Mouse (Mus musculus): ENCODE data around the gene 2300002M23Rik. TPM values are rescaled to one million over a fixed set of nuclear protein-coding genes. Genes with fewer than 3 reads are reported as not detected.

The 2300002M23Rik gene
- total and polyA plus RNA-seq, 2 experiments from 2014 or later, result not detected

DNA sequence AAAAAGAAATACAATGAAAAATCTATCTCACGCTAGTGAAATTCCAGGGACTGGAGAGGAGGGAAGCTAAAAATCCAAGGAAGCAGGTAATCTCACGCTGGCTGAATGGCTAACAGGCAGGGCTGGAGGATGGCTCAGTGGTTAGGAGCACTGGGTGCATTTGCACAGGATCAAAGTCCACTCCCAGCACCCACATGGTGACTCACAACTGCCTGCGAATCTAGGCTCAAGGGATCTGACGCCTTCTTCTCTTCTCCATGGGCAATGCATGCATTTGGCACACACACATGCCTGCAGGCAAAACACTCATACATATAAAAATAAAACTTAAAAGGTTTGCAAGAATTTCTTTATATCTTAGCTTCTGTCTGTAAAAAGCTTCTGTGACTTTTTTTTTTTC lies 29.8 kb upstream of the 2300002M23Rik start:
- no peaks in the 10 kb centered on the region for H3K36me3 ChIP-seq (ENCODE audit: insufficient read depth)
- no peak for TF ChIP-seq CTCF (IDR thresholded peaks at IDR 0.05; ENCODE audit: low read depth)
- H3K4me3 ChIP-seq (ENCODE audit: low read depth, low read length), result no peak overlapping the region
- no peak overlapping the region for H3K27ac ChIP-seq (ENCODE audit: low read depth, low read length)
- H3K4me1 ChIP-seq (ENCODE audit: insufficient read depth), result no peaks in the 10 kb centered on the region
- ATAC-seq, result no peak
- no peak overlapping the region for H3K4me2 ChIP-seq (ENCODE audit: low read depth)
- no peaks in the 10 kb centered on the region for H3K27me3 ChIP-seq (ENCODE audit: insufficient read depth, low read length)
- 87% methylated on average over 4 of the region's 4 CpGs for WGBS
- DNase-seq, result no peak
- H3K9ac ChIP-seq, result no peak overlapping the region
- H3K9me3 ChIP-seq (ENCODE audit: low read length), result no peaks in the 10 kb centered on the region

DNA sequence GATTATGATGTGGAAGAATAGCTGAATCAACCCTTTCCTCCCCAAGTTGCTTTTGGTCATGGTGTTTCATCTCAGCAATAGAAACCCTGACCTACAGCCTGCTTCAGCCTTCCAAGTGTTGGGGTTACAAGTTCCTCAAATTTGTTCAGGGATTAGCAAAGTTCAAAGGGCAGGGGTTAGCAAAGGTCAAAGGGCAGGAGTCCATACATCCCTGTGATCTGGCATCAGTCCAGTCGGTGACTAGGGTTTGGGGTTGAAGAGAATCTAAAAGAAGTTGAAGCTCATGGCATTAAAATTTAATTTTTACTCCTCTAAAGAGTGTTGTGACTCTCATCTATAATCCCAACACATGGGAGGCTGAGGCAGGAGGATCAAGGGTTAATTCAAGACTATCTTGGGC lies 28.8 kb upstream of the 2300002M23Rik start:
- H3K27me3 ChIP-seq (ENCODE audit: insufficient read depth, low read length), result no peaks in the 10 kb centered on the region
- H3K27ac ChIP-seq (ENCODE audit: low read depth, low read length), result no peak overlapping the region
- no peaks in the 10 kb centered on the region for H3K4me1 ChIP-seq (ENCODE audit: insufficient read depth)
- no peak for TF ChIP-seq CTCF (IDR thresholded peaks at IDR 0.05; ENCODE audit: low read depth)
- no peak overlapping the region for H3K4me2 ChIP-seq (ENCODE audit: low read depth)
- no peaks in the 10 kb centered on the region for H3K9me3 ChIP-seq (ENCODE audit: low read length)
- no peaks in the 10 kb centered on the region for H3K36me3 ChIP-seq (ENCODE audit: insufficient read depth)
- no peak overlapping the region for H3K9ac ChIP-seq
- ATAC-seq, result no peak
- no peak overlapping the region for H3K4me3 ChIP-seq (ENCODE audit: low read depth, low read length)
- DNase-seq, result no peak
- WGBS, result 78% methylated on average over 1 of the region's 1 CpGs

DNA sequence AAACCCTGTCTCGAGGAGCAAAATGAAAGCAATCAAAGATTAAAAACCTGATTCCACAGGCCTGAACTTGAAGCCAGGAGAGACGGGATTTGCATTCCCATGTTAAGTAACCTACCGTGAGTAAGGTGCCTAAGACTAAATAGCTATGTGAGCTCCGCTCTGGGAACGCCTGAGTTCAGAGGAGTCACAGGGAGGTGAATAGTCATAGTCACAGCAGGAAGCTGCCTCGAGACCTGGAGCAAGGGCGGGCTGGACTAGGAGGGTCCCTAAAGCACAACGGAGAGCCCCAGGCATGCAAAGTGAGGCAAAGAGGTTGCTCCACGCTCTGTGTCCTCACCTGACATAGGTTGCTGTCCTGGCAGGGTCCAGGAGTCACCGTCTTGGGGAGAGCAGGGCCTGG lies 27.7 kb upstream of the 2300002M23Rik start:
- 52% methylated on average over 10 of the region's 10 CpGs for WGBS
- H3K36me3 ChIP-seq (ENCODE audit: insufficient read depth), result no peaks in the 10 kb centered on the region
- ATAC-seq (no peak), DNase-seq (no peak)
- no peak overlapping the region for H3K4me2 ChIP-seq (ENCODE audit: low read depth)
- no peak overlapping the region for H3K9ac ChIP-seq
- H3K4me3 ChIP-seq (ENCODE audit: low read depth, low read length), result no peak overlapping the region
- H3K27me3 ChIP-seq (ENCODE audit: insufficient read depth, low read length), result no peaks in the 10 kb centered on the region
- H3K9me3 ChIP-seq (ENCODE audit: low read length), result no peaks in the 10 kb centered on the region
- H3K27ac ChIP-seq (ENCODE audit: low read depth, low read length), result no peak overlapping the region
- H3K4me1 ChIP-seq (ENCODE audit: insufficient read depth), result no peaks in the 10 kb centered on the region
- TF ChIP-seq CTCF (IDR thresholded peaks at IDR 0.05; ENCODE audit: low read depth), result no peak

DNA sequence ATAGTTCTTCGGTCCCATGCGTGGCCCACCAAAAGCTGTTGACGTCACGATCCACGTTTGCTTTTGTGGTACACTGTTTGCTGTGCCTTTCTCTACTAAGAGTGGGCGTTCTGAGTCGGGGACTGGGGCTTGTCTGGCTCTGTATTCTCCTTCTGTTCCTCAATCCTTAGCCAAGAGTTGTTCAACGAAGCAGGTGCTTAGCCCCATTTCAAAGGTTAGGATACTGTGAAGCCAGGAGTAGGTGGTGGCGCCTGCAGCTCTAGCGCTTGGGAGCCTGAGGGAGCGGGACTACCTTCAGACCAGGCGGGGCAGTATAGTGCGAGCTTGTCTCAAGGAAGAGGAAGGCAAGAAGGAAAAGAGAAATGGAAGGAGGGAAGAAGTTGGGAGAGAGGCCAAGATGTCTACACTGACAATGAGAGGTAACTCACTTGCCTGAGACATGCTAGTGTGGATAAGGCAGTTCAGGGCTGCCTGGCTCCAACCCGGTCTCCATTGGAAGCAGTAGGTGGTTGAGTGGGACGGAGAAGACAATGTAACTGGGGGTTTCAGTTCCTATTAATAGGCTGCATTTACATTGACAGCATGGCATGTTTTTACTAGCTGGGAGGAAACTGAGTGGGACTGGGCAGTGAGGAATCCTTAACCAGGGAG lies 24.4 kb upstream of the 2300002M23Rik start:
- DNase-seq, result no peak
- no peak overlapping the region for H3K4me3 ChIP-seq (ENCODE audit: low read depth, low read length)
- no peak overlapping the region for H3K4me2 ChIP-seq (ENCODE audit: low read depth)
- no peak for ATAC-seq
- H3K9ac ChIP-seq, result no peak overlapping the region
- 74% methylated on average over 15 of the region's 15 CpGs for WGBS
- no peaks in the 10 kb centered on the region for H3K27me3 ChIP-seq (ENCODE audit: insufficient read depth, low read length)
- H3K9me3 ChIP-seq (ENCODE audit: low read length), result no peaks in the 10 kb centered on the region
- no peaks in the 10 kb centered on the region for H3K36me3 ChIP-seq (ENCODE audit: insufficient read depth)
- TF ChIP-seq CTCF (IDR thresholded peaks at IDR 0.05; ENCODE audit: low read depth), result no peak
- no peaks in the 10 kb centered on the region for H3K4me1 ChIP-seq (ENCODE audit: insufficient read depth)
- no peak overlapping the region for H3K27ac ChIP-seq (ENCODE audit: low read depth, low read length)

DNA sequence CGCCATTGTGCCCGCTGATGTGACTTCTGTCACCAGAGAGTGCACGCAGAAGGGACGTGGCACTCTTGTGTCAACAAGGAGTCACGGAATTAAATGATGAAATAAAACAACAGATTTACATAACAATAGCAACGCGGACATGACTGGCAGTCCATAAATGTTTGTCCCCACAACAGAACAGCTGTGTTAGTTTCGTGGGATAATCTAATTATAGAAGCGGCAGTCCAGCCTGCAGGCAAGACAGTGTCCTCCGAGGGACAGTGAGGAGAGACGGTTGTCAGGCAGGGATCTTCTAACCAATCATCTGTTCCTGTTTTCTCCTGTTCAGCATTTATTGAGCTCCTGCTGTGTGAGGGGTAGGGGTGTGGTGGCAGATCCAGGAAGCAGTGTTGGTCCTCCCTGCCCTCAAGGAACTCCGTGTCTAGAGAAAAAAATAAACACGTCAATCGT lies 23.8 kb upstream of the 2300002M23Rik start:
- ATAC-seq, result no peak
- no peak overlapping the region for H3K4me3 ChIP-seq (ENCODE audit: low read depth, low read length)
- no peak for DNase-seq
- H3K36me3 ChIP-seq (ENCODE audit: insufficient read depth), result no peaks in the 10 kb centered on the region
- WGBS, result 33% methylated on average over 14 of the region's 14 CpGs
- no peak overlapping the region for H3K27ac ChIP-seq (ENCODE audit: low read depth, low read length)
- H3K9ac ChIP-seq, result no peak overlapping the region
- TF ChIP-seq CTCF (IDR thresholded peaks at IDR 0.05; ENCODE audit: low read depth), result no peak
- no peaks in the 10 kb centered on the region for H3K4me1 ChIP-seq (ENCODE audit: insufficient read depth)
- no peak overlapping the region for H3K4me2 ChIP-seq (ENCODE audit: low read depth)
- H3K9me3 ChIP-seq (ENCODE audit: low read length), result no peaks in the 10 kb centered on the region
- no peaks in the 10 kb centered on the region for H3K27me3 ChIP-seq (ENCODE audit: insufficient read depth, low read length)

DNA sequence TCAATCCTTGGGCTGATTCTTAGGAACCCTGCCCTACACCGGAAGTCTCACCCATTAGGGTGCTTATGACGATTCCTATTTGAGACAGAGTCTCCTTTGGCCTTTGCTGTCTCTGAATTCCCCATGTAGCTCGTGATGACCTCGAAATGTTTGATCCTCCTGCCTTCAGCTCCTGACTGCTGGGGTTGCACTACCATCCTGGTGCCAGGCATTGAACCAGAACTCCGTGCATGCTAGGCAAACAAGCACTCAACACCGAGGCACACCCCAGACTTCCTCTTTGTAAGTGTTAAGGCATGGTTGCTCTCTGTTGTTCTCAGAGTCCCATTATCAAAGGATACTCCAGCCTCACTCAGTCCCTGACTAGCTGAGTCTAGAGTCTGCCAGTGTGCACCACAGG lies 23.2 kb upstream of the 2300002M23Rik start:
- H3K9me3 ChIP-seq (ENCODE audit: low read length), result no peaks in the 10 kb centered on the region
- DNase-seq (no peak), ATAC-seq (no peak)
- 83% methylated on average over 6 of the region's 6 CpGs for WGBS
- no peaks in the 10 kb centered on the region for H3K4me1 ChIP-seq (ENCODE audit: insufficient read depth)
- H3K27me3 ChIP-seq (ENCODE audit: insufficient read depth, low read length), result no peaks in the 10 kb centered on the region
- no peak overlapping the region for H3K4me3 ChIP-seq (ENCODE audit: low read depth, low read length)
- TF ChIP-seq CTCF (IDR thresholded peaks at IDR 0.05; ENCODE audit: low read depth), result no peak
- no peak overlapping the region for H3K9ac ChIP-seq
- H3K27ac ChIP-seq (ENCODE audit: low read depth, low read length), result no peak overlapping the region
- no peak overlapping the region for H3K4me2 ChIP-seq (ENCODE audit: low read depth)
- H3K36me3 ChIP-seq (ENCODE audit: insufficient read depth), result no peaks in the 10 kb centered on the region

DNA sequence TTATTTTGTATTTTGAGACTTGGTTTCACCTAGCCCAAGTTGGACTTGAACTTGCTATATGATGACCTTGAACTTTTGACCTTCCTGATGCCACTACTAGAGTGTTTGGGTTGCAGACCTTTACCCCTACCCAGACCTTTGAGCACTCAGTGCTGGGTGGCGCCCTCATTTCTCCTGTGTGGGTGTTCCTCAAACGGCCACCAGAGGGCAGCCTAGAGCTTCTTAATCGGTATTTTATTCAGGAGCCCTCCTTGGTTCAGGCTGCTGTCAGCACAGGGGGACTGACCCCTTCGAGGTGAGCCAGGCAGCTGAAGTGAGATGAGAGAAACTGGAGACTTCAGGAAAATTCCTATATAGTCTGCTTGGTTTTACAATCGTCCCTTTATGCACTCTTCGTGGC lies 22.6 kb upstream of the 2300002M23Rik start:
- H3K9ac ChIP-seq, result no peak overlapping the region
- ATAC-seq, result peak; percentile 55; the same call in 1 of the 2 replicates
- no peak overlapping the region for H3K4me3 ChIP-seq (ENCODE audit: low read depth, low read length)
- H3K27ac ChIP-seq (ENCODE audit: low read depth, low read length), result no peak overlapping the region
- H3K4me2 ChIP-seq (ENCODE audit: low read depth), result no peak overlapping the region
- peak; percentile 75 for DNase-seq
- 0 out of 2 replicates have a peak, but pooled peaks cover 5% of the 10 kb centered on the region for H3K4me1 ChIP-seq (ENCODE audit: insufficient read depth)
- H3K27me3 ChIP-seq (ENCODE audit: insufficient read depth, low read length), result no peaks in the 10 kb centered on the region
- TF ChIP-seq CTCF (IDR thresholded peaks at IDR 0.05; ENCODE audit: low read depth), result peak; percentile 84
- WGBS, result 33% methylated on average over 6 of the region's 6 CpGs
- no peaks in the 10 kb centered on the region for H3K36me3 ChIP-seq (ENCODE audit: insufficient read depth)
- no peaks in the 10 kb centered on the region for H3K9me3 ChIP-seq (ENCODE audit: low read length)
